Mouse (Mus musculus): ENCODE measurements around the gene Lhfp.
"Not testable (repeated sequence)": the region's sequence is repeated elsewhere in the genome, so short reads cannot be mapped to it uniquely, and the experiment has no call there.

Gene Lhfp

DNA sequence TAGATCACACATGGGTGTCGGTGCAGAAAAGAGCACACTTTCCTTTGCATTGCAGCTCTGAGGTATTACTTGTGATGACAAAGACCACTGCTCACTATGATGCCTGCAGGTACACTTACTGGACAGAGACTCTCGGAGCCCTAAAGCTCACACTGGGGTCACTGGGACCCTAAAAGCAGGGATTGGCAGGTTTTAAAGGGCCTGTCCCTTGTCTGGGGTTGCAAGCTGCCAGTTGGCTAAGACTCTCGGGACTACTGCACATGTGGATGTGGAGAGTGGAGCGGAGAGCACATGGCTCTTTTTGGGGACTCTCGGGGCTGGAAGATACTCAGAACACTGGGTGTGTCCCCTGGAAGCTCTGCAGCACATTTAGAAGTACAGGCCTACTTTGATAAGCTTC, 182.8 kb downstream of the Lhfp start:
- DNase-seq: no peak

DNA sequence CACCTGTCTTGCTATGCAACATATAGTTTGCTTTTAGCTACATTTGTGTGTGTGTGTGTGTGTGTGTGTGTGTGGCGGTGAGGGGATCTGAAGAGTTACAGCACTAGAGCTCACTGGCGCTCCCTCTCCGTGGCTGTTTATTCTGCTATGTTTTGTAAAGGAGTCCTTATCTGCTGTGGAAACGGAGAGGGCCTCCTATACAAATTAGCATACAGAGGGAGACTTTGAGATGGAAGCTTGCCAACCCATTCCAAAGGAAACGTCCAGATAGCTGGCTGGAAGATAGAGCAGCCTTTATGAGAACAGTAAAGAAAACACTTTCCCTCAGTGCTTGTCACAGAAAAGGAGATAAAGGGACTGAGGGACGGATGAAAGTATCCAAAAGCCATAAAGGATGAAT, 184.4 kb downstream of the Lhfp start:
- no peak for DNase-seq

DNA sequence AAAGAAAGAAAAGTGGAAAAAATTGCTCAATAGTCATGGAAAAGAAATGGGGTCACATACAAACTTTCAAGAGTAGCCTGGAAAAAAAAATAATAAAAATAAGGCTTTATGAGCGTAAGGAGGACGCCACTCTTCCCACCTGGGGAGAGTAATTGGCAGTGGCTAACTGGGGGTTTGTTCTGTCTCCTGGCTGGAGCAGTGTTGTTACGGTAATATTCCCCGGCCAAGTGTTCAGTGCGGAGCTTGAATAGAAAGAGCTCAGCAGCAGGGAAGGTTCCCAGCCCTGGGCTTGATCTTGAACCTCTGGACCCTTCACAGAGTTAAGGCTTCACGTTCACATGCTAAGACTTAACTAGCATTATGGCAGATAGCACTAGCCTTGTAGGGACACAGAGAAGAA, 184.9 kb downstream of the Lhfp start:
- no peak for DNase-seq

DNA sequence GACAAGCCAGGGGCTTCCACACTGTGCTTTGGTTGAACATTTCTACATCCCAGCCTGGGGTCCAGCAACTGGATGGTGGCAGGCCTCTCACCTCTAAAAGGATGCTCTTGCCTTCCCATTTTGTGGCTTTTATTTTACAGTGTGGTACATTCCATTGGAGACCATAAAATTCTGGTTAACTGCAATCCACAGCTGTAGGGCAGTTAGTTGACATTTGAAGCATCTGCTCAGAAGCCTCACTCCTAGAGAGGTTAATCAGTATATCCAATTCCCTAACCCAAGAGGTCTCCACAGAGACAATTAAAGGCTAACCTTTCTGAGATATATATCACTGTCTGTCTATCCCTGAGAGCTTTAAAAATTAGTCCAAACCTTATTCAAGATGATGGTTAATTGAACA, 186.5 kb downstream of the Lhfp start:
- no peak for DNase-seq

DNA sequence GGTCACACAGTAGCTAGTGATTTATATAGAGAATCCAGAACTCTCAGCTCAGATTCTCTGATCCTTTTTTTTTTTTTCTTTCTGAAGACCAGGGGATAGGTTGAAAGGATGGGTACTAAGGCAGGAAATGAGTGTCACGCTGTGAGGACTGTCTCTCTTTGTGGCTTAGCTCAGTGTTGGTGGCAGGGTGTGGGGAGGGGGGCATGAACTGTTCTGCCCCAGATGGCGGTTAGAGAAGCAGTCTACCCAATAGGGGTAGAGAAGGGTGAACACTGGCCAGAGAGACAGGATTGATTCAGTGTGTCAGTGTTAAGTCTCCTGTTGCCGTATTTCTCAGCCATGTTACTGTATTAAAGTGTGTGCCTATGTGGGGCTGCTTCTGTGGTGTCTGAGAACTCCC, 189.2 kb downstream of the Lhfp start:
- DNase-seq: no peak

DNA sequence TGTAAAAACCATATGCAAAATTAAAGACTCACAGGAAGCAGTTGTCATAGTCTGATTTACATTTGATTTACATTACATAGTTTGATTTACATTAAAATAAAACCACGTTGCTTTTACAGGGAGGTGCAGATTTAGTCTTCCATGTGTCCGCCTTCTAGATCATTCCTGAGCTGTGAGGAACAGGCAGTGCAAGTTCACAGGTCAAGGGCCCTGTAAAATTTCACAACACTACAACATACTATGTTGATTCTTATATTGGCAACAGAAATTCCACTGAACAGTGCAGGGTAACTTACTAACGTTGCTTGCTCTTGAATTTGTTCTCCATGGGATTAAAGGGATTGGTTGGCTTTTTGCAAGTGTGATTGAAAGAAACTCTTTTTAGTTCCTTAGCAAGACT, 189.8 kb downstream of the Lhfp start:
- no peak for DNase-seq

DNA sequence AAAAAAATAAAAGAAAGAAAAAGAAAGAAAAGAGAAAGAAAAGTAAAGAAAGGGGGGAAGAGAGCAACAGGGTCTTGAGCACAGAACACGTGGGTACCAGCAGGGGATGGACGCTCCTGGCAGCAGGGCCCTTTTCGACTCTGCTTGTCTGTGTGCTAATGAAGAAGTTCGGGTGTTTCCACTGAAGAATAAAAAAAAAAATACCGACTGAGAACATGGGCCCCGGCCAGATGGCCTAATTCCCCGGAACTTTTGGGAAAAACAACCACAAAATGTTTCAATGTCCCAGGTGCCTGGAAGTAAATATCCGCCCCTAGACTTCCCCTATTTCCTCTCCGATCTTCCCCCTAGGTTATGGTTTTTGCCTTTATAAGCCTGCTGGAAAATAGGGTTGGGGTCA, 191.1 kb downstream of the Lhfp start:
- DNase-seq: peak; percentile 14

DNA sequence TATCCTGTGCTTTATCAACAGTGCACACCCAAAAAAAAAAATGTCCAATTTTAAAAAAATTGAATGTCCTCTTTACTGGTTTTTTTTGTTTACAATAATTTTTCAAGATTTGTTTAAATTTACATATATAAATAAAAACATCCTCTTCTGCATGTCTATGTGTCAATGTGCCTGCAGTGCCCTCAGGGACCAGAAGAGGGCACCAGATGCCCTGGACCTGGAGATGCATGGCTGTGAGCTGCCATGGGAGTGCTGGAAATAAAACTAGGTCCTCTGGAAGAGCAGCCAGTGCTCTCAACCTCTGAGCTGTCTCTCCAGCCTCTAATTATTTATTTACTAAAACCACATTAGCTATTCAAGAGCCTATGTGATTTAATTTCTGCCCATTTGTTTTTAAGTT, 193.4 kb downstream of the Lhfp start:
- DNase-seq: no peak

DNA sequence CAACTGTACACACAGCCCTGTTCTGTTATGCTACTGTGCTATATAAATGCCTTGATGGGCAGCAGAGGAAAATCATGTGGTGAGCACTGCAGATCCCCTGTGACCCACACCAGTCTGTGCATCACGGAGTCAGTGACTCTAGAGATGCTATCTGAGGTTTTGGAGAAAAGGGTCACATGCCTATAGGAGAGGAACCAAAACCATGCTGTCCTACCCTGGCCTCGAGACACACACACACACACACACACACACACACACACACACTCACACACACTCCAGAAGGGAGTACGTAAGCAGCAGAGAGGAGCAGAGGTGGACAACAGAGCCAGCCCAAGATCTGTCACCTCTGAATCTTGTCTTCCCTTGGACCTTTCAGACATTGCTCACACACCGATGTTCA, 195.1 kb downstream of the Lhfp start:
- no peak for DNase-seq

DNA sequence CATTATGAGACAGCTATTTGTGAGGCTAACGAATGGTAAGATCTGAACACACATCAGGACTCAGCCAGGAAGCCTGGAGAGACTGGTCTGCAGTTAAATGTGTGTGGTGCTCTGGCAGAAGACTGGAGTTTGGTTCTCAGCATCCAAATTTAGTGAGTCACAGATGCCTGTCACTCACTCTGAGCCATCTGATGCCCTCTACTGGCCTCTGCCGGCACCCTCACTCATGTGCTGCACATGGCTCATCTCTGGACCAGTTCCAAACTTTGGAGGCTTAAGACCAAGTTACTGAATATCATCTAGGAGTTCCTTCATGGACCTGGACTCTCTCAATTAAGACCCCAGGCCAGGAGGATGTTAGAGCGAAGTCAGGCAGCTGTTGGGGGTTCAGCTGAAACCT, 198.8 kb downstream of the Lhfp start:
- DNase-seq: no peak

DNA sequence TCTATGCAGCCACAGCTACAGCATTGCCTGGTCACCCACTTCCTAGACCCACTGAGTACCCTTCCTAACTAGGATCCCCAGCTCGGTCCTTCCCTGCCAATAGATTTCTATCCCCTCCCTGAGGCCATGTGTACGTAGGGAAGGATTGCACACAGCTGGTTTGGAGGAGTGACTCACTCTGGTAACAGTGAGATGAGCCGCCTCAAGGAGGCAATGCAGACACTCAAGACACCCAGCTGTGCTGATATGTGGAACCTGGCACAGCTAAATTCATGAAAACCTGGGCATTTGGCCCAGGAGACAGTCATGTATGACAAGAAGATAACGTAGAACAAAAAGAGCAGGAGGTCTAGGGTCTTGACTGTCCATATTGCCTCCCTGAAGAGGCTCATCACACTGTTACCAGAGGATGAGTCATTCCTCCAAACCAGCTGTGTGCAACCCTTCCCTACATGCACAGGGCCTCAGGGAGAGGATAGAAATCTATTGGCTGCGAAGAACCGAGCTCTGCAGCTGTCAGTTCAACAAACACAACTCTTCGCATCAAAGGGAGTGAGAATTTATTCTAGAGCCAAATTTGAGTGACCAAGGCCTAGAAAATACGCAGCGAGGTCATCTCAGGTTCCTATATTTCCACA, 204.4 kb downstream of the Lhfp start:
- no peak for DNase-seq

DNA sequence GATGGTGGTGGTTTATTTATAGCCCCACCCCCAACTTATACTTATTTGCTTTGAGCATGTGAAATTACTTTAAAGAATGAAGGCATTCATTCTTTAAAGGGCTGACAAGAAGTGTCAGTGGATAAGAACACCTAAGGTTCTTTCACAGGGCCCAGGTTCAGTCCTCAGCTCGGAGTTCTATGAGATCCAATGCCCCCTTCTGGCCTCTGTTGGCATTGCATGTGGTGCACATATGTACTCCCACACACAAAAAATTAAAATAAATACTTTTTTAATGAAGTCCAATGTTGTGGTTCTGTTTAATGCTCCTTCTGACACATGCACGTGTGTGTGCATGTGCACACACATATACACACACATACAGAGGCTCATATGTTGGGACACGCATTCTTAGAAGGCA, 205.8 kb downstream of the Lhfp start:
- peak; percentile 10 for DNase-seq

DNA sequence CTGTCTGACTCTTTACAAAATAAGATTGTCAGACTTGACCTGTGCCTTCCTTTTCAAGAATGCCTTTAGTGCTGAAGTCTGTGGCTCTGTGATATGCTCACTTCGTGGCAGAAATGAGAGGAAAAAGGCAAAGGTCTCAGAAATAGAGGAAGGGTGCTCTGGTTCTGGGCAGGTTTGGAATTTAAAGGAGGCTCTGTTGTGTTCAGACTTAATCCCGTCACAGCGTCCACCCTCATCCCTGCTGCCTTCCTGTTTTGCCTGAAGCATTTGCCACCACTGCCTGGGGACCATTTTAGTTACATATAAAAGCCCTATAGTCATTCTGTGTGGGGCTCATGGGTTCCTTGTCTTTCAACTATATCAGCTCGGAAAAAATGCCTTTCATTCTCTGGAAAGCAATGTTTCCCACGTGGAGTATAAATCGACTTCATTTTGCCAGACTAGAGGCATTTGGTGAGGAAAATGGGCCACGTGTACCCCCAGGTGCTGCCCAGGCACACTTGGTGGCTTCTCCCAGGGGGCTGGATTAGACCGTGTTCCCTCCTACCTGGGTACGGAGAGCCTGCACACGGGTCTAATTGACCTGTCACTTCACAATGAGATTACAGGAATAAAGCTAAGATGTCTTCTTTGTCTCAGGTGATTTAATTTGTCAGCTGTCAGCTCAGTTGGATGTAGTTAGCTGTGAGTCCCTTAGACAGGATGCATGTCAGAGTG, 207.0 kb downstream of the Lhfp start:
- DNase-seq: no peak

DNA sequence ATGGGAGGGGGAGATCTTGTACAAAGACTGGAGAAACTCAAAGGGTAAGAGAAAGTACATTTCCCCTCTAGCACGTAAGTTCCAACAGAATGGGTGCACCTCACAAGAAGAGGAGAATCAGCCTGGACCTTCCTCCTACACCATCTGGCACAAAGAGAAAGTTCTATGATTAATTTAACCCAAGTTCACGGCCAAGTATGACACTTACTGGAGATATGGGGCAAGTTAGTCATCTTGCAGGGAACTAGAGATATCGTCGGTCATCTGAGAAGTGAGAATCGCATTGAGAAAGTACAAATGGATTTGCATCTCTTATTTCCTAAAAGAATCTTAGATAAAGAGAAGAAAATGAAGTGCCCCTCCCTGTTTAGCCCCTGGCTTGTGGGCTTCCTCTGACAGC, 211.2 kb downstream of the Lhfp start:
- no peak for DNase-seq

DNA sequence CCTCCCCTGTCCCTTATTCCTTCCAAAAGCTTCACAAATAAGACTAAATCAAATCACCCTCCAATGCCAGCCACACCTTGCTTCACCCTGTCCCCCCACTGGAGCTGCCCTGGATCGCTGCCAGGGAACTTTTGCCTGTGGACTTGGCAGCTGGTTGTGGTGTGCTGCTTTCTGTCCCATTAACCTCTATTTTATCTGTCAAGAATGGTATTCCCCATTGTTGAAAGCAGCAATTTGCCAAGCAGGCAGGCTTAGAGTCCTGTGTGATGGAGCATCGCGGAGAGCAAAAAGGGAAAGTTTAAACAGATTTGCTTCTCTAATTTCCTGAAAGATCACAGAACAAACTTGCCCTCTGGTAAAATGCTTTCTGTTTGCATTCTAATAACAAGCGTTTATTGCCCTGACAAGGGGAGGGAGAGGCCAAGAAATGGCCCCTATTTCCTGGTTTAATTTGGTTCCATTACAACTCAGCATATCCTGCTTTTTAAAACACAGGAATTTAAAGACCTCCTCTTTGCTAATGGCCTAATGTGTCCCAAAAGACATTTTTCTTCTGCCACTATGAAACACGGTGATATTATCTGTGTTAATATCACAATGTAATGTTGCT, 212.0 kb downstream of the Lhfp start:
- DNase-seq: no peak

DNA sequence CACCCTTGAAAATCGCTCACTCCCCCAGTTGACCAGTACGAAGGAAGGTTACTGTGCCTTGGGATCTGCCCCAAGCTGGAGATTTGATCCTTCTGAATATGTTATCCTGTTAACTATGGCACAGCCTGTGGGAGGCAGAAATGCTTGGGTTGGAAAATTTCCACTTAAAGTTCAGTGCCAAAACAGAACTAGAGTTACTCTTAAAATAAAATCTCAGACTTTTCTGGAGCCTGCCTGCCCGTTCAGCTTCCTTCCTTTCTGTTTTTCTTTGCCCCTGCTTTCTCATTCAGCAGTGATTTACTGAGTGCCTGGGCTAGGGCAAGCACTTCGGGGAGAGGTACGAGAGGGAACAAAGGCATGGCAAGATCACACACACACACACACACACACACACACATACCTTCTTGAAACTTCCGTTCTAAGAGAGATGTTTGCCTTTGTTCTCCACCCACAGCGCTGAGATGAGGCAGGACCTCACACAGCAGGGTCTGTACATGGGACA, 217.4 kb downstream of the Lhfp start:
- no peak for DNase-seq

DNA sequence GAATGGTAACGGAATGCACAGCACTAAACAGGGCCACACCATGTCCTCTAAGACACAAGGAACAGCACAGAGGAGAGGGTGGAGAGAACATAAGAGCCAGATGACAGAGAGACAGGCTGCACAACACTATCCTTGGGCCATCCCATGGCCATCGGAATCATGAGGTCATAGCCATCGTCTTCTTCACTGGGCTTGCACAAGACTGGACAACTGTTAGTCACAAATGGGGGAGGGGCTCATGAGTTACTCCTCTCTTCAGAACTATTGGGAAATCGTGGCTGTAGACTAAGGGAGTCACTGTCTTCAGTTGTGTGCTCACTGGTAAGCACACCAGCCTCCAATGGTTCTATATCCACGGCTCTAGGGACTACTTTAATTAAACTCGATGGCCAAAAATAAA, 224.8 kb downstream of the Lhfp start:
- DNase-seq: no peak

DNA sequence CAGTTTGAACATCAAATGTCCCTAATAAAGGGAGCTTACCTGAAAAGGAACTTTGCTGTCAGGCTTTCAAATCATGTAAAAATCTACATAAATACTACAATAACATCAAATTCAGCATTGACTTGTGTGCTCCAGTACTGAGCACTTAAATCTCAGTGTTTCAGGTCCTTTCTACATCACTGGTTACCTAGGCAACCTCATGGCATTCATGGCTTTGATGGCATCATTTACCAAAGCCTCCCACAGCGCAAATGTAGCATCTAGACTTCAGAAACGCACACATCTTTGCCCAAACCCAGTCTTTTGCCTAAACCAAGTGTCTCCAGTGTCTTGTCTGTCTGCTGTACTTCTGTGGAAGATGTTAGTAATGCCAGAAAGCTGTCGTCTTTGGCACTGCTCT, 225.7 kb downstream of the Lhfp start:
- peak; percentile 12 for DNase-seq

DNA sequence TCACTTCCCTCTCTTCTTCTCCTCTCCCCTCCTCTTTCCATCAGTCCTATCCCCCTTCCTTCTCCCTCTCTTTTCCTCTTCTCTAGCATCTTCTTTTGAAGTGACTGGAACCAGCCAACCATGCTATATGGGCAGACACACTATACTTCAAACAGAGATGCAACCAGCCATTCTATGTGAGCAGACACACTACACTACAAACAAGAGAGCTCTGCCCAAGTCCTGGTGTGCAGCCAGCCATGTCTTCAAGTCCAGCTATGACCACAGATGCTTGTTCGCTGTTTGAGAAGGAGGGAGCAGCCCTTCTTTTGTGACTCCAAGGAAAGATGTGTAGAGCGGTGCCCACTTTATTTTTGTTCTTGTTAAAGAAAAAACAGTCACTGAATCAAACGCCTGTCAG, 231.9 kb downstream of the Lhfp start:
- DNase-seq: no peak

DNA sequence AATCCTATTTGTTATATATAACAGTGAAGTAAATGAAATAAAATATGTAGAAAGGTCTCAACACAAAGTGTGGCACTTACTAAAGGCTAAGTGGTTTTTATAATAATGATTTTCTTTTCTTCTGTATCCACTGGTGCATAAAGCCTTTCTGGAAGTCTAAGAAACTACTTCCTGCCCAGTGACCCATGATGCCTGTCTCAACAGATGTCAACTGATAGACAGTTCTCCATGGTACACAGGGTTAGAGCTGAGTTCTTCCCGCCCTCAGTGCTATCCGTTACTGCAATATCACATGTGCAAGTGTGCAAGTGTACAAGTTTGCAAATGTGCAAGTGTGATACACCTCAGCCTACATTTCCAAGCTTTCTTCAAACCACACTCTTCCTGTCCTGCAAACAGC, 236.7 kb downstream of the Lhfp start:
- DNase-seq: no peak

DNA sequence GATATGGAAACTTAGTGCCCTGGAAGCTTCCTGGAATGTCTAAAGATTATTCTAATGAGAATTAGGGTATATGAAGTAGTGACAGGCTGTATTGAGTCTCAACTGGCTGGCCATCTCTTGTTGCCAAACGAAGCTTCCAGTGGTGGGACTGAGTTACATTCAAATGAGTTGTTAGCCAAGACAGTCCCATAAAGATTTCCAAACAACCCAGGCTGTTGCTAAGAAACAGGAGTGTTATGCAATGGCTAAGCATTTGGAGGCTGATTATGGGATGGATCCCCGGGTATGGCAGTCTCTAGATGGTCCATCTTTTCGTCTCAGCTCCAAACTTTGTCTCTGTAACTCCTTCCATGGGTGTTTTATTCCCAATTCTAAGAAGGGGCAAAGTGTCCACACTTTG, 240.7 kb downstream of the Lhfp start:
- DNase-seq: not testable (repeated sequence)

DNA sequence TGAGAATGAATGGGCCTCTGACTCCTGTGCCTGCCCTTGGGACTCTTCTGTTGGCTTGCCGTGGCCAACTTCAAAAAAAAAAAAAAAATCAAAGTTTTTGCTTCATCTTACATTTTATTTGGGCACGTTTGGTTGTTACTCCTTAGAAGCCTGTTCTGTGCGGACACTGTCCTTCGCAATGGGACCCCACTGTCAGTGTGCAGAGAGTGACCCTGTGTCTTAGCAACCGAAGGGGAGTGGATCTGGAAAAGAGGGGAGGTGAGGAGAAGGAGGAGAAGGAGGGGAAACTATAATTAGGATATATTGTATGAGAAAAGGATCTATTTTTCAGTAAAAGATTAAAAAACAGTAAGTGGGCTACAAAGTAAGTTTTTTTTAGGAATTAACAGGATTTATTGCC, 242.7 kb downstream of the Lhfp start:
- DNase-seq: no peak

DNA sequence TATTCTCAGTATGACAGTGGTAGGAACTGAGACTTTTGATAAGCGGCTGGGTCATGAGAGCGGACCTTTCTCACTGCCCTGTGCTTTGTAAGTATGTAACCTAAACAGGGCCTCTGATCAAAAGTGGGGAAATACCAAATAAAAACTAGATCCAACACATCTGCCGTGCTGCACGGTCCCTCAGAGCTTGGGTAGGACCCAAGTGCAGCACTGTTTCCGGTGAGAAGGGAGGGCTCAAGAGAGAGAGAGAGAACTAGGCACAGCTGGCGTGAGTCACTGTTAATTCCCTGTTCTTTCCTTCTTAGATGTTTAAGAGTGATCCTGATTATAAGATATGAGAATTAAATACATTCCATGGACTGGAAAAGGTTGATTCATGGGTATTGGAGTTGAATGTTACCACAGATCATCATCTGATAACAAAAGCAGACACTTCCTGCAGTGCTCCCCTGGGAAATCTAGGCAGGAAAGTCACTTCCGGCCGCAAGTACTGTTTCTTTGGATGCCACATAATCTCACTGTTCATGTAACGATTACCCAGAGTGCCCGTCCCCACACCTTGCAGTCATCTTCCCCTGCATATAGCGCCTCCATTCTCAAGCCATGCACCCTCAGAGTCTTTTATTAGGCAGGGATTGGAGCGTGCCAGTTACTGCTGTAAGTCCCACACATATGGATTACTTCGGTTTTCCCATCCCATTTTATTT, 243.3 kb downstream of the Lhfp start:
- no peak for DNase-seq

DNA sequence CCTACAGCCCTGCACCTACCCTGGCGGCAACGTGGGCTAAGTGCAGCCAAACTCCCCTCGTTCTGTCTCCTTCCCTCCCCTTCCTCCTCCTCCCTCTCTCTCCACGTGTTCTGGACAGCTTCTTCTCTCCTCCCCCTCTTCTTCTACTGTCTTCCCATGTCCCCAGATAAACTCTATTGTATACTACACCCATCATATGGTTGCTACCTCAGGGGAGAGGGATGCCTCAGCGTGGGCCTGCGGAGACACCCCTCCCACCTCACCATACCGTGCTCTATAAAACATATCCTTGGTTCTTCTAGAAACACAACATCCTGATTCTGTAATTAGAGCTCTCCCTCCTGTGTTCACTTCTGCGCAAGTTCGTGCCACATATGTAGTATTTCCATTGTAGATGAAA, 247.3 kb downstream of the Lhfp start:
- no peak for DNase-seq
